Mouse (Mus musculus): ENCODE data around the gene Alk. TPM values are rescaled to one million over a fixed set of nuclear protein-coding genes. Genes with fewer than 3 reads are reported as not detected.

Gene Alk
- polyA plus RNA-seq, 1 experiment from 2014 or later, result 0.03 TPM

DNA sequence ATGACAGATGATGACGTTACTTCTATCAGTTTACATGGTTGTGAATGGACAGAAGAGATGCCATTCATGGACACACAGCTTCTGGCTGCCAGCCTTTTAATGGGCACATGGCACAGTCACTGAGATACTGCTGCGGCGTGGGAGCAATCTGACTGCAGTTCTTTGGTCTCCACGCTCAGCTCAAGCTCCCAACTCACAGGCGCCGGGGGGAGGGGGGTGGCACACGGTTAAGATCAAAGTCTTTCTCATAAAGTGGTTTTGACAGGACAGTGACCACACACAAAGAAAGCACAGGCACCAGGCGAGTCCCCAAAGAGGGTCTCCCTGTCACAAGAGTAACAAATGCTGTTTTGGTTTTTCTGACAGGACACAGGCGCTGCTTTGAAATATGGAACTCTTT lies 641.7 kb downstream of the Alk start:
- Histone ChIP-seq H3K9ac (no peak overlapping the region), H3K36me3 (ENCODE audit: insufficient read depth) (no peaks in the 10 kb centered on the region), H3K4me1 (ENCODE audit: insufficient read depth) (no peaks in the 10 kb centered on the region), H3K27ac (ENCODE audit: low read depth) (no peak overlapping the region), H3K27me3 (ENCODE audit: insufficient read depth, low read length) (no peaks in the 10 kb centered on the region), H3K4me3 (ENCODE audit: low read depth, low read length) (no peak overlapping the region), H3K9me3 (ENCODE audit: low read depth, low read length) (no peaks in the 10 kb centered on the region), H3K4me2 (no peak overlapping the region)
- DNase-seq, result no peak
- 30% methylated on average over 9 of the region's 9 CpGs for WGBS
- ATAC-seq (ENCODE audit: insufficient read depth), result no peak; the same call in 1 of the 2 replicates
- no peak for TF ChIP-seq CTCF (IDR thresholded peaks at IDR 0.05; ENCODE audit: low read depth)

- no peaks in the 10 kb centered on the region for H3K9me3 ChIP-seq (ENCODE audit: low read depth, low read length)
- no peak for TF ChIP-seq CTCF (IDR thresholded peaks at IDR 0.05; ENCODE audit: low read depth)
- DNase-seq (no peak), ATAC-seq (ENCODE audit: insufficient read depth) (no peak)
- WGBS, result 81% methylated on average over 7 of the region's 7 CpGs
- no peak overlapping the region for H3K4me2 ChIP-seq
- H3K36me3 ChIP-seq (ENCODE audit: insufficient read depth), result no peaks in the 10 kb centered on the region
- H3K27ac ChIP-seq (ENCODE audit: low read depth), result no peak overlapping the region
- no peaks in the 10 kb centered on the region for H3K4me1 ChIP-seq (ENCODE audit: insufficient read depth)
- no peak overlapping the region for H3K4me3 ChIP-seq (ENCODE audit: low read depth, low read length)
- no peak overlapping the region for H3K9ac ChIP-seq
- H3K27me3 ChIP-seq (ENCODE audit: insufficient read depth, low read length), result no peaks in the 10 kb centered on the region
These were observed 649.4 kb downstream of the Alk start for GRCm38 (mm10) chr17:71955011-71955410.

- no peak overlapping the region for H3K27ac ChIP-seq (ENCODE audit: low read depth)
- no peaks in the 10 kb centered on the region for H3K36me3 ChIP-seq (ENCODE audit: insufficient read depth)
- no peak overlapping the region for H3K4me2 ChIP-seq
- no peak overlapping the region for H3K9ac ChIP-seq
- no peak for DNase-seq
- ATAC-seq (ENCODE audit: insufficient read depth), result no peak
- no peak for TF ChIP-seq CTCF (IDR thresholded peaks at IDR 0.05; ENCODE audit: low read depth)
- no peak overlapping the region for H3K4me3 ChIP-seq (ENCODE audit: low read depth, low read length)
- WGBS, result 71% methylated on average over 15 of the region's 15 CpGs
- H3K4me1 ChIP-seq (ENCODE audit: insufficient read depth), result no peaks in the 10 kb centered on the region
- no peaks in the 10 kb centered on the region for H3K27me3 ChIP-seq (ENCODE audit: insufficient read depth, low read length)
- H3K9me3 ChIP-seq (ENCODE audit: low read depth, low read length), result no peaks in the 10 kb centered on the region
These were observed 650.1 kb downstream of the Alk start for GRCm38 (mm10) chr17:71954217-71954844.

- Histone ChIP-seq H3K9ac (no peak overlapping the region), H3K27me3 (ENCODE audit: insufficient read depth, low read length) (no peaks in the 10 kb centered on the region), H3K36me3 (ENCODE audit: insufficient read depth) (no peaks in the 10 kb centered on the region), H3K4me2 (no peak overlapping the region), H3K27ac (ENCODE audit: low read depth) (no peak overlapping the region), H3K4me3 (ENCODE audit: low read depth, low read length) (no peak overlapping the region), H3K9me3 (ENCODE audit: low read depth, low read length) (no peaks in the 10 kb centered on the region), H3K4me1 (ENCODE audit: insufficient read depth) (no peaks in the 10 kb centered on the region)
- ATAC-seq (ENCODE audit: insufficient read depth), result no peak
- TF ChIP-seq CTCF (IDR thresholded peaks at IDR 0.05; ENCODE audit: low read depth), result no peak
- DNase-seq, result no peak
- WGBS, result 58% methylated on average over 5 of the region's 5 CpGs
These were observed 653.5 kb downstream of the Alk start for GRCm38 (mm10) chr17:71950968-71951367.

DNA sequence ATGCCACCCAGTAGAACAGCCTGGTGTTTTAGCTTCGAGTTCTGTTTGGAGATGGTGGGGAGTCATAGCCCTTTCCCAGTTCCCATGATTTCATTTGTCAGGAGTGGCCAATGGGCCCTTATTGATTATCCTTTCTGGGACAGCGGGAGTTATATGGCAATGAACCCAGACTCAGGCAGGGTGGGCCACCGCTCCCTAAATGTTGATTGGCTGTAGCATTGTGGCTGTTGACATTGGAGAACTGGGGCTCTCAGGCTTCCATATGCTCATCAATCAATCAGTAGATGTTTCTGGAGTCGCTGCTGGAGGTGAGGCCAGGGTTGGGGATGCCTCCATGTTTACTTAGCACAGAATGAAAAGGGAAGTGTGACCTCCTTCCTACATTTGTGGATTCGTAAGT lies 655.7 kb downstream of the Alk start:
- Histone ChIP-seq H3K27ac (ENCODE audit: low read depth) (no peak overlapping the region), H3K36me3 (ENCODE audit: insufficient read depth) (no peaks in the 10 kb centered on the region), H3K9ac (no peak overlapping the region), H3K4me1 (ENCODE audit: insufficient read depth) (no peaks in the 10 kb centered on the region), H3K9me3 (ENCODE audit: low read depth, low read length) (no peaks in the 10 kb centered on the region), H3K4me2 (no peak overlapping the region), H3K4me3 (ENCODE audit: low read depth, low read length) (no peak overlapping the region), H3K27me3 (ENCODE audit: insufficient read depth, low read length) (no peaks in the 10 kb centered on the region)
- no peak for DNase-seq
- WGBS, result 45% methylated on average over 5 of the region's 5 CpGs
- no peak for ATAC-seq (ENCODE audit: insufficient read depth)
- TF ChIP-seq CTCF (IDR thresholded peaks at IDR 0.05; ENCODE audit: low read depth), result no peak

- WGBS, result 22% methylated on average over 9 of the region's 9 CpGs
- no peak for TF ChIP-seq CTCF (IDR thresholded peaks at IDR 0.05; ENCODE audit: low read depth)
- H3K4me1 ChIP-seq (ENCODE audit: insufficient read depth), result no peaks in the 10 kb centered on the region
- ATAC-seq (ENCODE audit: insufficient read depth), result no peak
- no peak for DNase-seq
- no peak overlapping the region for H3K4me2 ChIP-seq
- no peaks in the 10 kb centered on the region for H3K9me3 ChIP-seq (ENCODE audit: low read depth, low read length)
- no peak overlapping the region for H3K4me3 ChIP-seq (ENCODE audit: low read depth, low read length)
- H3K9ac ChIP-seq, result no peak overlapping the region
- no peaks in the 10 kb centered on the region for H3K36me3 ChIP-seq (ENCODE audit: insufficient read depth)
- no peak overlapping the region for H3K27ac ChIP-seq (ENCODE audit: low read depth)
- no peaks in the 10 kb centered on the region for H3K27me3 ChIP-seq (ENCODE audit: insufficient read depth, low read length)
These were observed 657.0 kb downstream of the Alk start for GRCm38 (mm10) chr17:71947452-71947851.

GRCm38 (mm10) chr17:71944020-71944419 lies 660.4 kb downstream of the Alk start:
- Histone ChIP-seq H3K9ac (no peak overlapping the region), H3K4me2 (no peak overlapping the region), H3K4me3 (ENCODE audit: low read depth, low read length) (no peak overlapping the region), H3K9me3 (ENCODE audit: low read depth, low read length) (no peaks in the 10 kb centered on the region), H3K27ac (ENCODE audit: low read depth) (no peak overlapping the region), H3K36me3 (ENCODE audit: insufficient read depth) (no peaks in the 10 kb centered on the region), H3K4me1 (ENCODE audit: insufficient read depth) (no peaks in the 10 kb centered on the region), H3K27me3 (ENCODE audit: insufficient read depth, low read length) (no peaks in the 10 kb centered on the region)
- DNase-seq, result no peak
- TF ChIP-seq CTCF (IDR thresholded peaks at IDR 0.05; ENCODE audit: low read depth), result no peak
- no peak for ATAC-seq (ENCODE audit: insufficient read depth)
- 83% methylated on average over 5 of the region's 5 CpGs for WGBS

- H3K9ac ChIP-seq, result no peak overlapping the region
- no peak overlapping the region for H3K4me3 ChIP-seq (ENCODE audit: low read depth, low read length)
- H3K27me3 ChIP-seq (ENCODE audit: insufficient read depth, low read length), result no peaks in the 10 kb centered on the region
- no peak overlapping the region for H3K27ac ChIP-seq (ENCODE audit: low read depth)
- no peaks in the 10 kb centered on the region for H3K4me1 ChIP-seq (ENCODE audit: insufficient read depth)
- no peak for TF ChIP-seq CTCF (IDR thresholded peaks at IDR 0.05; ENCODE audit: low read depth)
- ATAC-seq (ENCODE audit: insufficient read depth), result no peak
- H3K9me3 ChIP-seq (ENCODE audit: low read depth, low read length), result no peaks in the 10 kb centered on the region
- H3K4me2 ChIP-seq, result no peak overlapping the region
- no peaks in the 10 kb centered on the region for H3K36me3 ChIP-seq (ENCODE audit: insufficient read depth)
- DNase-seq, result peak; percentile 33
These were observed 662.4 kb downstream of the Alk start for GRCm38 (mm10) chr17:71942052-71942451.
